Mouse (Mus musculus) midbrain, embryonic 12.5 days (tissue): ENCODE measurements around the gene Gch1. TPM values are rescaled to one million over a fixed set of nuclear protein-coding genes. Genes with fewer than 3 reads are reported as not detected.

Source experiments
- ATAC-seq: fragments of 200-750 bp; cut with Nextera tagmentation; 2 replicates; pipeline ENCODE4 v1.8.0; 2017; ENCODE audit warnings: low read depth, moderate TSS enrichment, moderate library complexity; ENCODE audit not compliant: low FRiP score
- H3K27ac ChIP-seq: fragments of 300-500 bp; sonication (generic); replicated peaks from 2 replicates; pipeline ENCODE4 v1.5.1; 2016; ENCODE audit warnings: mild to moderate bottlenecking
- H3K27me3 ChIP-seq: fragments of 300-500 bp; sonication (generic); 2 replicates; pipeline ENCODE4 v1.6.1; 2016; ENCODE audit warnings: mild to moderate bottlenecking
- H3K36me3 ChIP-seq: fragments of 300-500 bp; sonication (generic); 2 replicates; pipeline ENCODE4 v1.6.1; 2016
- H3K4me1 ChIP-seq: fragments of 300-500 bp; sonication (generic); 2 replicates; pipeline ENCODE4 v1.6.1; 2016
- H3K4me2 ChIP-seq: fragments of 300-500 bp; sonication (generic); replicated peaks from 2 replicates; pipeline ENCODE4 v1.6.1; 2016; ENCODE audit warnings: mild to moderate bottlenecking, moderate library complexity
- H3K4me3 ChIP-seq: fragments of 300-500 bp; sonication (generic); 2 replicates; pipeline ENCODE4 v1.5.1; 2016; ENCODE audit warnings: mild to moderate bottlenecking
- H3K9ac ChIP-seq: fragments of 300-500 bp; sonication (generic); replicated peaks from 2 replicates; pipeline ENCODE4 v1.6.1; 2016; ENCODE audit warnings: mild to moderate bottlenecking, moderate library complexity
- H3K9me3 ChIP-seq: fragments of 300-500 bp; sonication (generic); 2 replicates; pipeline ENCODE4 v1.6.1; 2016; ENCODE audit warnings: mild to moderate bottlenecking
- WGBS: fragments of 180-500 bp; shearing (Covaris S2); methylation state at CpG from one replicate; pipeline ENCODE4 v1.1.7; 2016; 5-methylcytosine and 5-hydroxymethylcytosine counted together
- polyA plus RNA-seq: library from polyadenylated mRNA; unstranded; fragments of >200 nt; fragmentation: Nextera tagmentation; extraction: Ambion mirVana; gene quantifications from 2 replicates; pipeline ENCODE4 v1.2.1, GENCODE M21; 2016

Gch1 gene
- polyA plus RNA-seq, 1 experiment from 2014 or later, result 5.0 TPM

- Histone ChIP-seq H3K36me3 (no peaks in the 10 kb centered on the region), H3K27ac (no peak overlapping the region), H3K4me2 (no peak overlapping the region), H3K4me3 (no peak overlapping the region), H3K4me1 (no peaks in the 10 kb centered on the region), H3K9me3 (no peaks in the 10 kb centered on the region), H3K9ac (no peak overlapping the region), H3K27me3 (no peaks in the 10 kb centered on the region)
- 91% methylated on average over 5 of the region's 5 CpGs for WGBS
- no peak for ATAC-seq
Observed at GRCm38 (mm10) chr14:47176226-47176625, 13.0 kb downstream of the Gch1 start.

- H3K4me1 ChIP-seq, result no peaks in the 10 kb centered on the region
- H3K4me3 ChIP-seq, result no peak overlapping the region
- no peak overlapping the region for H3K4me2 ChIP-seq
- no peaks in the 10 kb centered on the region for H3K27me3 ChIP-seq
- H3K27ac ChIP-seq, result no peak overlapping the region
- no peaks in the 10 kb centered on the region for H3K36me3 ChIP-seq
- ATAC-seq, result no peak
- WGBS, result 80% methylated on average over 5 of the region's 5 CpGs
- H3K9ac ChIP-seq, result no peak overlapping the region
- H3K9me3 ChIP-seq, result no peaks in the 10 kb centered on the region
Observed at GRCm38 (mm10) chr14:47175136-47175535, 14.1 kb downstream of the Gch1 start.

GRCm38 (mm10) chr14:47172073-47172472 is 17.1 kb downstream of the Gch1 start:
- 75% methylated on average over 5 of the region's 5 CpGs for WGBS
- H3K4me1 ChIP-seq, result no peaks in the 10 kb centered on the region
- ATAC-seq, result no peak
- H3K4me2 ChIP-seq, result no peak overlapping the region
- H3K9me3 ChIP-seq, result no peaks in the 10 kb centered on the region
- no peaks in the 10 kb centered on the region for H3K27me3 ChIP-seq
- H3K4me3 ChIP-seq, result no peak overlapping the region
- no peaks in the 10 kb centered on the region for H3K36me3 ChIP-seq
- no peak overlapping the region for H3K9ac ChIP-seq
- H3K27ac ChIP-seq, result no peak overlapping the region

GRCm38 (mm10) chr14:47170499-47171109 is 18.6 kb downstream of the Gch1 start:
- H3K4me2 ChIP-seq, result no peak overlapping the region
- H3K36me3 ChIP-seq, result no peaks in the 10 kb centered on the region
- no peak for ATAC-seq
- H3K27ac ChIP-seq, result no peak overlapping the region
- H3K4me1 ChIP-seq, result no peaks in the 10 kb centered on the region
- no peaks in the 10 kb centered on the region for H3K9me3 ChIP-seq
- H3K4me3 ChIP-seq, result no peak overlapping the region
- no peak overlapping the region for H3K9ac ChIP-seq
- no peaks in the 10 kb centered on the region for H3K27me3 ChIP-seq
- 66% methylated on average over 3 of the region's 3 CpGs for WGBS

- H3K4me1 ChIP-seq, result no peaks in the 10 kb centered on the region
- no peak overlapping the region for H3K27ac ChIP-seq
- H3K9ac ChIP-seq, result no peak overlapping the region
- no peak overlapping the region for H3K4me2 ChIP-seq
- no peak overlapping the region for H3K4me3 ChIP-seq
- no peaks in the 10 kb centered on the region for H3K36me3 ChIP-seq
- ATAC-seq, result no peak
- WGBS, result 83% methylated on average over 9 of the region's 9 CpGs
- H3K9me3 ChIP-seq, result no peaks in the 10 kb centered on the region
- no peaks in the 10 kb centered on the region for H3K27me3 ChIP-seq
Observed at GRCm38 (mm10) chr14:47169677-47170410, 19.4 kb downstream of the Gch1 start.

GRCm38 (mm10) chr14:47165741-47166140 is 23.5 kb downstream of the Gch1 start:
- Histone ChIP-seq H3K4me2 (no peak overlapping the region), H3K4me3 (no peak overlapping the region), H3K27me3 (no peaks in the 10 kb centered on the region), H3K9ac (no peak overlapping the region), H3K27ac (no peak overlapping the region), H3K9me3 (no peaks in the 10 kb centered on the region), H3K36me3 (no peaks in the 10 kb centered on the region), H3K4me1 (no peaks in the 10 kb centered on the region; the same call in 1 of the 2 replicates)
- 90% methylated on average over 5 of the region's 5 CpGs for WGBS
- ATAC-seq, result no peak

GRCm38 (mm10) chr14:47165117-47165516 is 24.1 kb downstream of the Gch1 start:
- no peak for ATAC-seq
- Histone ChIP-seq H3K9ac (no peak overlapping the region), H3K4me1 (no peaks in the 10 kb centered on the region; the same call in 1 of the 2 replicates), H3K27me3 (no peaks in the 10 kb centered on the region), H3K4me3 (no peak overlapping the region), H3K27ac (no peak overlapping the region), H3K4me2 (no peak overlapping the region), H3K9me3 (no peaks in the 10 kb centered on the region), H3K36me3 (no peaks in the 10 kb centered on the region)
- 86% methylated on average over 5 of the region's 5 CpGs for WGBS

GRCm38 (mm10) chr14:47161921-47162427 is 27.2 kb downstream of the Gch1 start:
- 53% methylated on average over 5 of the region's 5 CpGs for WGBS
- ATAC-seq, result no peak
- Histone ChIP-seq H3K4me2 (no peak overlapping the region), H3K27me3 (no peaks in the 10 kb centered on the region), H3K4me1 (no peaks in the 10 kb centered on the region; the same call in 1 of the 2 replicates), H3K9me3 (no peaks in the 10 kb centered on the region), H3K4me3 (no peak overlapping the region), H3K36me3 (no peaks in the 10 kb centered on the region), H3K27ac (no peak overlapping the region), H3K9ac (no peak overlapping the region)

- no peak overlapping the region for H3K27ac ChIP-seq
- WGBS, result 75% methylated on average over 2 of the region's 2 CpGs
- H3K9ac ChIP-seq, result no peak overlapping the region
- H3K4me1 ChIP-seq, result no peaks in the 10 kb centered on the region; the same call in 1 of the 2 replicates
- no peak for ATAC-seq
- no peaks in the 10 kb centered on the region for H3K9me3 ChIP-seq
- no peak overlapping the region for H3K4me2 ChIP-seq
- H3K4me3 ChIP-seq, result no peak overlapping the region
- H3K36me3 ChIP-seq, result no peaks in the 10 kb centered on the region
- H3K27me3 ChIP-seq, result no peaks in the 10 kb centered on the region
Observed at GRCm38 (mm10) chr14:47160051-47160640, 29.1 kb downstream of the Gch1 start.

GRCm38 (mm10) chr14:47154303-47154702 is 34.9 kb downstream of the Gch1 start:
- H3K4me1 ChIP-seq, result no peaks in the 10 kb centered on the region
- no peaks in the 10 kb centered on the region for H3K36me3 ChIP-seq
- H3K4me3 ChIP-seq, result no peak overlapping the region
- ATAC-seq, result no peak
- no peaks in the 10 kb centered on the region for H3K9me3 ChIP-seq
- H3K27ac ChIP-seq, result no peak overlapping the region
- H3K9ac ChIP-seq, result no peak overlapping the region
- H3K4me2 ChIP-seq, result no peak overlapping the region
- no peaks in the 10 kb centered on the region for H3K27me3 ChIP-seq
- 94% methylated on average over 3 of the region's 3 CpGs for WGBS

- H3K4me3 ChIP-seq, result no peak overlapping the region
- WGBS, result 90% methylated on average over 6 of the region's 6 CpGs
- no peaks in the 10 kb centered on the region for H3K4me1 ChIP-seq
- ATAC-seq, result no peak
- no peaks in the 10 kb centered on the region for H3K9me3 ChIP-seq
- H3K27me3 ChIP-seq, result no peaks in the 10 kb centered on the region
- no peak overlapping the region for H3K27ac ChIP-seq
- H3K9ac ChIP-seq, result no peak overlapping the region
- no peaks in the 10 kb centered on the region for H3K36me3 ChIP-seq
- no peak overlapping the region for H3K4me2 ChIP-seq
Observed at GRCm38 (mm10) chr14:47151306-47151705, 37.9 kb downstream of the Gch1 start.

- Histone ChIP-seq H3K27ac (no peak overlapping the region), H3K4me3 (no peak overlapping the region), H3K4me1 (no peaks in the 10 kb centered on the region), H3K9ac (no peak overlapping the region), H3K36me3 (no peaks in the 10 kb centered on the region), H3K4me2 (no peak overlapping the region), H3K27me3 (no peaks in the 10 kb centered on the region), H3K9me3 (no peaks in the 10 kb centered on the region)
- no peak for ATAC-seq
- 96% methylated on average over 5 of the region's 5 CpGs for WGBS
Observed at GRCm38 (mm10) chr14:47144326-47144725, 44.9 kb downstream of the Gch1 start.
